Mouse (Mus musculus) liver, postnatal 0 days (tissue): ENCODE measurements around the gene Aig1.

Experiments used
- CTCF ChIP-seq: sonication (generic); IDR thresholded peaks from 2 replicates; pipeline ENCODE4 v1.5.1; 2016; ENCODE audit warnings: antibody characterized with exemption, low read depth
- EP300 ChIP-seq: IDR thresholded peaks from 2 replicates; pipeline ENCODE4 v1.6.1; 2016; ENCODE audit warnings: antibody characterized with exemption, low read depth, mild to moderate bottlenecking

- TF ChIP-seq CTCF = peak; percentile 30
- no peak for TF ChIP-seq EP300
These were observed 227.0 kb downstream of the Aig1 start for GRCm38 (mm10) chr10:13641750-13642149.
